Mouse (Mus musculus): ENCODE measurements around the gene Fam83d.
"Not testable (repeated sequence)": the region's sequence is repeated elsewhere in the genome, so short reads cannot be mapped to it uniquely, and the experiment has no call there.

Gene Fam83d

GRCm38 (mm10) chr2:158767742-158768339 lies at the start of gene Fam83d:
Gene Fam83d (plus strand): TSS chr2:158768093.
- peak; percentile 90 to 94 for DNase-seq (ENCODE audit: low spot score in 2 of 2)

DNA sequence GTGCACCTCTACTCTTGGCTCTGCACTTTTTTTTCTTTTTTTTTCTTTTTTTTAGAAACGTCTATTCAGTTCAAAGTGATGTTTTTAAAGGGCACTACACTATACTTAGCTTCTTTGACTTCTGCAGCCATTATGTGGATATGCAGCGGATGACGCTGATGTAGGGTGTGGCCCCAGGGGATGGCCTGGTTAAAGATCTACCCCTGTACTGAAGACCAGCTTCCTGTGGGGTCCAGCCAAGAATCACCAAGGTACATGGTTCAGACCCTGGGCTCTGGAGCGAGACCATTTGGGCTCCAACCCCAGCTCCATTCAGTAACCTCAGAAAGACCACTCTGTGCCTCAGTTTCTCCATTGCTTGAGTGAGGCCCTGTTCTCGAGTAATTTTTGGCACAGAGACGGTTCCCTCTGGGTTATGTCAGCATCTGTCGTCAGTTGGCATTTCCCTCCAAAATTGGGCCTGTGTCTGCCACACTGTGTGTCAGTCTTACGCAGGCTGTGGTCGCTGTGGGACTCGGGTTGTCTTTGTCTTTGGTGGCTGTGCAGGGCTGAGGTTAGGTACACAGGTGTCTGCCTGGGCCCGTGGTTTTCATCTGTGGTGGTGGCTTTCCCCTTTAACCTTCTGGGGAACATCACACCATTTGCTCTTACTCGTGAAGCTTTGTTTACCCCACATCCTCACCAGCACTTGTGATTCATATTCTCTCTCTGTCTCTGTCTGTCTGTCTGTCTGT lies 48.9 kb upstream of the Fam83d start:
- DNase-seq (ENCODE audit: low spot score in 2 of 2), result peak; percentile 95 to 98

DNA sequence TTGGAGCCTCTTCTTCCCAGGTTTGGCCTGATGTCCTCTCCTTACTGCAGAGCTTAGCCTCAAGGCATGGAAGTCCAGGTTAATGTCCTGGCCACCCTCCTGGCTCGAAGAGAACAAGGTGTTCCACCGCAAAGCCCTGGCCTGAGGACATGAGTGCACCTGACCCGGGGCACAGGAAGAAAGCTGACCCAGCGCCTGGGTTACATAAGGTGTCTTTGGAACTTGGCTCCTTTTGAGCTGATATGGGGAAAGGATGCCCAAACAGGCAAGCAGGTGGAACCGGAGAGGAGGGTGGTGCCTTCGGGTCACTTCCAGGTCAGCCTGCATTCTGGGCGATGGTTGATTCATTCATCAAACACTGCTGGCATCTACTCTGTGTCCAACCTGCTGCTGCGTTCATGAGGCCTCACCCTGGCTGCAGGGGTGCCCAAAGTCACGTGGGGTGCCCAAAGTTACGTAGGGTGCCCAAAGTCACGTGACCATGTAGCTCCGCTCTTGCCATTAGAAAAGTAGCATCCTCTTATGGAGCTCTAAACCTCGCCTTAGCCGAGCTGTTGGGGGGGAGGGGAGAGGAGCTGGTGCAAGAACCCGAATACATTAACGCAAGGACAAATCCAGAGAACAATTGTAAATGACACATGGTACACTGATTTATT lies 47.0 kb upstream of the Fam83d start:
- DNase-seq (ENCODE audit: low spot score in 2 of 2), result no peak

- no peak for DNase-seq (ENCODE audit: low spot score in 2 of 2)
These were observed 46.4 kb upstream of the Fam83d start for GRCm38 (mm10) chr2:158721481-158721880.

DNA sequence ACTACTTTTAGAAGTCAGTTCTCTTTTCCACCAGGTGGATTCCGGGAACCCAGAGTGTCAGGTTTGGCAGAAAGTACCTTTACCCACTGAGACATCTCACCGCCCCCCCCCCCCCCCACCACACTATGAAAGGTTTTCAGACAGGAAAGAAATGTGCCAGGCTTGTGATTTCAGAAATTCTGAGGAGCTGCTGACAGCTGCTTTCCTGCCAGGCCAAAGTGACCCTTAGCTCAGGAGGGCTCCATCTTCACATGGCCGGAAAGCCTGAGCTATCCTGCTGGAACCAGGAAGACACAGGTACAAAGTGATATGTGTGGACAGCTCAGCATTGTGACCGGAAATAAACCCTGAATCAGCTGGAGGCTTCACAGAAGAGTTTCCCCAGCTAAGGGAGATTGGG lies 45.8 kb upstream of the Fam83d start:
- DNase-seq (ENCODE audit: low spot score in 2 of 2), result no peak

- peak; percentile 70 to 71 for DNase-seq (ENCODE audit: low spot score in 2 of 2)
These were observed 44.8 kb upstream of the Fam83d start for GRCm38 (mm10) chr2:158722991-158723551.

DNA sequence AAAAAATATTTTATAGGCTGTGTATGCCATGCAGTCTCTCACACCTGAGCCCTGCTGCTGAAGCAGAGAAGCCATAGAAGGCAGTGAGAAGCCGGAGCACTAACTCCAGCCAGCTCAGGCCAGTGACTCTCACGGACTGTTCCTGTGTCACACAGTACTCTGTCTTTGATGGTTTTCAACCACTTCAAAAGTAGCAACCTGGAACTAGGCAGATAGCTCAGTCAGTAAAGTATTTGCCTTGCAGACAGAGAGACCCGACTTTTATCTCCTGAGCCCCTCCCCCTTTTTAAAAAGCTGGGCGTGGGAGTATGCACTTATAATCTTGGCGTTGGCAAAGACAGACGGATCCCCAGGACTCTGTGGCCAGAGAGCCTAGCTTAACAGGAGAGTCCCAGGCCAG lies 44.1 kb upstream of the Fam83d start:
- DNase-seq (ENCODE audit: low spot score in 2 of 2), result peak; percentile 56 to 60

DNA sequence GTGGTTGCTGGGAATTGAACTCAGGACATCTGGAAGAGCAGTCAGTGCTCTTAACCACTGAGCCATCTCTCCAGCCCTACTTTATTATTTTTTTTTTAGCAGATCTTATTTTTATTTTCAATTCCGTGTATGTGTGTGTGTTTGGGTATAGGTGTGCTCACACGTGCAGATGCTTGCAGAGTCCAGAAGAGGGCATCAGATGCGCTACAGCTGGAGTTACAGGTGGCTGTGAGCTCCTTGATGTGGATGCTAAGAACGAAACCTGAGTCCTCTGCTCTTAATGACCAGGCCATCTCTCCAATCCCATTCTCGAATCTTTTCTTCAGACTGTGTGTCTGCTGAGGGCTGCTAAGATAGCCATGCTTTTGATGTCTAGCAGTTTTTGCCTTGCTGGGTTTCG lies 41.6 kb upstream of the Fam83d start:
- no peak for DNase-seq (ENCODE audit: low spot score in 2 of 2)

DNA sequence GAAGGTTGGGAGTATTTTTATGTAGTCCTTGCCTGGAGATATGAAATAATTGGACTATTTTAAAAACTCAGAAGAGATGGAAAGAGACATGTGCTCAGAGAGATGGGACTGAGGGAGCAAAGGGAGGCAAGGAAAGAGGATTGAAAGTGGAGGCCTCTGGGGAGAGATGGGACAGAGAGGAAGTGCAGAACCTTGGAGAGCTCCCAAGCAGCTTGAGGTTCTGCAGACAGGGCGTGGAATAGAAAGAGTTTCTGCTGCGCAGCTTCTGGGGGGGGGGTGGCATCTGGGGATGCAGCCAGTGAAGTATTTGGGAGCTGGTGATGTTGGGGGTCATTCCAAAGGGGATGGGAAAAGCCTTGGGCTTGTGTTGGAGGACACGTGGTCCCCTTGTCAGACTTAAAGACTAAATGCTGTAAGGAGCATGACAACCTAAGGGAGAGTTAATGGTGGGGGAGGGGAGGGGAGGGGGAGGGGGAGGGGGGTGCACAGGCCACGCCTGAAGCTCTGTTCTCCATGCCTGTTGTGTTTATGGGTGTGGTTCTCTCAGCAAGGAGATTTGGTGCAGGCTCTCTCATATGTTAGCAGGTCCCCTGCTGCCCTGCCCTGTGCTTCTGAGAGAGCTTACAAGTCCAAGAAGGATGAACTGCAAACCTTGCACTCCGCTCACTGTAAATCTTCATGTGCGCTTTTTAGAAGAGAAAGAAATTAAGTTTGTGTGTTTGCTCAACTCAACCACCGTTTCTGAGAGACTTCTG lies 39.7 kb upstream of the Fam83d start:
- no peak for DNase-seq (ENCODE audit: low spot score in 2 of 2)

DNA sequence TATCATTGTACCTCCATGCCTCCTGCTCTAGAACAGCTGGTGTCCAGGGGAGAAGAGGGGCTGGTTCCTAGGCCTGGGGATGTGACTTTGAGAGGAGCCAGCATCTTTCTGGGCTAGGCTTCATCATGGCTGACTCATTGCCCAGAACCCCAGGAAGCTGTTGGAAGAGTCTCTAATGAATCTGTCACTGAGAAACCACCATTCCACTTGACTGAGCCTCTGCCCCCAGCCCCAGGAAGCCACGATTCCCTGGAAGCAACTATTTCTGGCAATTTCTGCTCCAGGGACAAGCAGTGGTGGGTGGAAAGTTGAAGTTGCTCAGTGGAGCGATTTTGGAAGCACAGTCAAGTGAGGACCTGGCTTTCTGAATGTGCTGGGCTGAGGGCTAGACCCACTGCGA lies 37.0 kb upstream of the Fam83d start:
- DNase-seq (ENCODE audit: low spot score in 2 of 2), result no peak

DNA sequence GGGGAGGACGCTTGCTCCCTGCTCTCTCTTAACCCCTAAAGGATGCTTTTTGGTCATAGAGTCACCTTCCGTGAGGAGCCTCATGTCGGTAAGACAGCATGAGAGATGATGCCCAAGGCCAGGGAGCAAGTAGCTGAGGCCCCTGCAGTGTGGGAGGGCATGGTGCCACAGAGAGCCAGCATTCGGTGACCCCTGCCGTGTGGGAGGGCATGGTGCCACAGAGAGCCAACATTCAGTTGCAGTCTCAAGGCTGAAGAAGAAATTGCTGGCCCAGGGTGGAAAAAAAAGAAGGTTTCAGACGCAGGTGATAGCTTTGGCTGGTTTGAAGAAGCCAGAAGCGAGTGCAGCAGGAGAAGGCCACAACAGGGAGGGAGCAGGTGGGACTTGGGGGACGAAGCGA lies 35.4 kb upstream of the Fam83d start:
- DNase-seq (ENCODE audit: low spot score in 2 of 2), result no peak

GRCm38 (mm10) chr2:158733136-158733535 lies 34.8 kb upstream of the Fam83d start:
- no peak for DNase-seq (ENCODE audit: low spot score in 2 of 2)

DNA sequence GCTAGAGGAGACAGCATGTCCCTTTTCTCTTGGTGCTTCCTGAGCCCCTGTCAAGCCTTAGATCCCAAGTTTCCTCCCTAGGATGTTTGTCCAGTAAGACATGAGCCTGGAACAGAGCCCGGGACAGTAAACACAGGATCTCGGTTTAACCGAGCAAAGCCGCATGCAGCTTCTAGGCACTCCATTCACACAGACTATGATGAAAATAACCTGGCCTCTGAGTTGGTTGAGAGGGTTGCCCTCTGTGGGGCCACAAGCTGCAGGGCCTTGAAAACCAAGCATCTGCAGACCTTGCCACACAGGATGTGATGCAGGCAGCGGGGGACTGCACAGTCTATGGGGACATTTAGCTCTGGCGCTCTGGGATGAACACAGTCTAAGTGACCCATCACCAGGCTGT lies 34.0 kb upstream of the Fam83d start:
- peak; percentile 78 to 80 for DNase-seq (ENCODE audit: low spot score in 2 of 2)

DNA sequence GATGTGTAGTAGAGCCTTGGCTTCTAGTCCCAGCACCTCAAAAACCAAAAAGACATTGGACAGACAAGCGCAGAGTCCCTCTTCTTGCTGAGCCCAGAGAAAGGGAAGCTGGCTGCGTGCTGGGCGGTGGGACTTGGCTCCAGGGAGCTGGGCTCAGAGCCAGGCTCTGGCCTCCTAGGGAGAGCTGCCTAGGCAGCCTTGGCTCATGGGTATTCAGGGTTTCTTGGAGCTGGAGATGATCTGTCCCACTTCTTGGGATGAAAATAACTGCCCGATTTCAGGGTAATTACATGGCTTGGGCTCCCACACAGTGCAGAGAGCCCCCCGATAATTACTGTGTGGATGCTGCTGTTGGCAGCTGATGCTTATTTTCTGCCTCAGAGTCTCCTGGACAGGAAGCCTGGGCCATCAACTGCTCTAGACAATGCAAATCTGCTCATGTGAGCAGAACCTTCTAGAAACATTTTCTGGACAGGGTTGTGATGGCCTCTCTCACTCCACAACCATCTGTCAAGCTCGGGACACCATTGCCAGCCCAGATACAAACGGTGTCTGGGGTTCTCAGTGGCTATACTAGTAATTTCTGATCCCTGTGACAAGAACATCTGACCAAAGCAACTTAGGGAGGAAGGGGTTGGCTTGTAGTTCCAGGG lies 33.3 kb upstream of the Fam83d start:
- no peak for DNase-seq (ENCODE audit: low spot score in 2 of 2)

- DNase-seq (ENCODE audit: low spot score in 2 of 2), result peak; percentile 68 to 78
These were observed 32.6 kb upstream of the Fam83d start for GRCm38 (mm10) chr2:158735340-158735739.

GRCm38 (mm10) chr2:158736247-158736646 lies 31.6 kb upstream of the Fam83d start:
- not testable (repeated sequence) for DNase-seq (ENCODE audit: low spot score in 2 of 2)

GRCm38 (mm10) chr2:158738591-158738990 lies 29.3 kb upstream of the Fam83d start:
- no peak for DNase-seq (ENCODE audit: low spot score in 2 of 2)

GRCm38 (mm10) chr2:158739113-158739512 lies 28.8 kb upstream of the Fam83d start:
- peak in 1 of 2 experiments; percentile 34 for DNase-seq (ENCODE audit: low spot score in 2 of 2)

DNA sequence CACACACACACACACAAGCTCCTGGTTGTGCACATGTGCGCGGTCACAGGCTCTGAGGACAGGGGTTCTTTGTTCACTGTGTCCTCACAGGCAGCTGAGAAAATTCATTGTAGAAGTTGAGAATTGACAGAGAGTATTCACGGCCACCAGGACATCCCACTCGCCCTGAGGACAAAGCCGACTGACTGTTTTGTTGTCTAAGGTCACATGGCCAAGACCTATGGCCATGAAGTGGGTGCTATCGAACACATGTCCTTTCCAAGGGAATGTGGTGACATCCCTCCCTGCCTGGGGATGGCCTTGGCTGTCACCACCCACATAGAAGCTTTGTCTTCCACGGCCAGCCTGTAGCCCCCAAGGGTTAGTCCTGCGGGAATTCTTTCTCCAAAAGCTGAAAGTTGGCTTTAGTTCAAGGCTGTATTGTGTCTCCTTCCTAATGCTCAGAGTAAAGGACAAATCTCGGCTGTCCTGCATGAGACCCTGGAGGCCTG lies 26.8 kb upstream of the Fam83d start:
- no peak for DNase-seq (ENCODE audit: low spot score in 2 of 2)

DNA sequence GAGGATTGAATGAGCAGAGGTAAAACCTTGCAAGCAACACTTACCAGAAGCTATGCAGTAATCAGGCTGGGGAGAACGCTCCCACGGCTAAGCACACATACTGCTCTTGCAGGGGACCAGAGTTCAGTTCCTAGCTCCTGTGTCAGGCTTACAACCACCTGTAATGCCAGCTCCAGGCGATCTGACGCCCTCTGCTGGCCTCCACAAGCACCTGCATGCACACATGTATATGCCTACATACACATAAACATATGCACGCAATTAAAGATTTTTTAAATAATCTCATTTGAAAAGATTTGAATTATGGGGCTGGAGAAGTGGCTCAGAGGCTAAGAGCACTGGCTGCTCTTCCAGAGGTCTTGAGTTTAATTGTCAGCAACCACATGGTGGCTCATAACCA lies 25.5 kb upstream of the Fam83d start:
- no peak for DNase-seq (ENCODE audit: low spot score in 2 of 2)

DNA sequence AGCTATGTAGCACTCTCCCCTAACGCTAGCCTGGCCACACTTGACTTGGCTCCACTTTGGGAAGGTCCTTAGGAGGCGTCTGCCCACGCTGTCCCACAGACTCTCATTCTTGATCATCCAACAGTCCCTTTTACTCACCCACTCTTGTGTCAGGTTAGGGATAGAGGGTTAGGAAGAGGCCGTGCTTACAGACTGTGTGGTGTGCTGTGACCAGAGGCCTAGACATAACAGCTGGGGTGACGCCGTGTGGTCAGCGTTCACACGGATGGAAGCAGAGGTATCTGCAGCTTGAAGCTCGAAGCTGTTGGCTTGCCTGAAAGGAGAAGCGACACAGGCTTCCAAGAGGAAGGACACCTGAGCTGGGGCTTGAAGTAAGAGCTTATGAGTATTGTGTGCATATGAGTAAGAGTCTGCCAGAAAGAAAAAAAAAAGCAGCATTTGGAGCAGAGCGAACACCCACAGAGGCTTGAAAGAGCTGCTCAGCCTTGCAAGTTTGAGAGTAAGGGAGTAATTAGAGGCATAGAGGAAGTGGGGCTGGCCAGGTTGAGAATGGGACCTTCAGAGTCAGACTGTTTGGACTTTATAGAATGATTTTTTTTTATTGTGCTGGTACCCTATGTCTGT lies 24.3 kb upstream of the Fam83d start:
- no peak for DNase-seq (ENCODE audit: low spot score in 2 of 2)
